Mouse (Mus musculus) heart, embryonic 16.5 days (tissue): ENCODE measurements around the gene Scarb1. TPM values are rescaled to one million over a fixed set of nuclear protein-coding genes. Genes with fewer than 3 reads are reported as not detected.

ENCODE experiments used
- polyA plus RNA-seq: library from polyadenylated mRNA; unstranded; fragments of >200 nt; fragmentation: Nextera tagmentation; extraction: Ambion mirVana; gene quantifications from 2 replicates; pipeline ENCODE4 v1.2.1, GENCODE M21; 2015

Scarb1 gene
- polyA plus RNA-seq, 1 experiment from 2014 or later: 75.5 TPM

Other genes with a start within 250 kb of the Scarb1 start
- gene Ncor2, start 161.9 kb downstream of the Scarb1 start, polyA plus RNA-seq: 17.6 and 19.1 TPM in 2 replicates
- 0.27 and 0.30 TPM in 2 replicates for gene Gm10382, start 48.2 kb upstream of the Scarb1 start, polyA plus RNA-seq
- 928 and 945 TPM in 2 replicates for gene Ubc, start 49.1 kb upstream of the Scarb1 start, polyA plus RNA-seq
- 8.5 and 10.5 TPM in 2 replicates for gene Dhx37, start 93.0 kb upstream of the Scarb1 start, polyA plus RNA-seq
- 44.1 and 45.2 TPM in 2 replicates for gene Bri3bp, start 100.5 kb upstream of the Scarb1 start, polyA plus RNA-seq
- 15.6 and 16.7 TPM in 2 replicates for gene Aacs, start 134.7 kb upstream of the Scarb1 start, polyA plus RNA-seq
- 0.01 TPM in 1 of 2 replicates, not detected in the other for gene Tmem132b, start 190.7 kb upstream of the Scarb1 start, polyA plus RNA-seq